Mouse (Mus musculus): ENCODE measurements around the gene Ddo. TPM values are rescaled to one million over a fixed set of nuclear protein-coding genes. Genes with fewer than 3 reads are reported as not detected.

Ddo gene
- total RNA-seq, 2 experiments from 2014 or later: 22.3 to 25.7 TPM

GRCm38 (mm10) chr10:40665270-40665669 lies 35.5 kb downstream of the Ddo start:
- no peak for DNase-seq

DNA sequence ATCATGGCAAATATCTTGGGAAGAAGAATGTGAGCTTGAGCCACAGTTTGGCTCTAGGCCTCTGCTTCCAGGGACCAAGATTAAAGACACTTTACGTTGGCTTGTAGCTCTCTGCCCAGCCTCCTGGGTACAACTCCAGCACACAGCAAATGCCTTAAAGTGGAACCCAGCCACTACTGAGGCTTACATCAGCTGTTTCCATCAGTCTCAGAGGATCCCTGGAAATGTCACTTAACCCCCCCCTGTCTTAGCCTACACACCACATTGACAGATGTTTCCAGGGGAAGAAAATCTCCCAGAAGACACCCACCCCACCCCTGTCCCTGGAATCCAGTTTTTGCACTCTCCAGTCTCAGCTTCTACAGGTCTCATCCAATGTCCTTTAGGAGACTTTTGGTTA lies 37.1 kb downstream of the Ddo start:
- DNase-seq: no peak

- DNase-seq: no peak
Measured at GRCm38 (mm10) chr10:40668640-40669039, 38.8 kb downstream of the Ddo start.

DNA sequence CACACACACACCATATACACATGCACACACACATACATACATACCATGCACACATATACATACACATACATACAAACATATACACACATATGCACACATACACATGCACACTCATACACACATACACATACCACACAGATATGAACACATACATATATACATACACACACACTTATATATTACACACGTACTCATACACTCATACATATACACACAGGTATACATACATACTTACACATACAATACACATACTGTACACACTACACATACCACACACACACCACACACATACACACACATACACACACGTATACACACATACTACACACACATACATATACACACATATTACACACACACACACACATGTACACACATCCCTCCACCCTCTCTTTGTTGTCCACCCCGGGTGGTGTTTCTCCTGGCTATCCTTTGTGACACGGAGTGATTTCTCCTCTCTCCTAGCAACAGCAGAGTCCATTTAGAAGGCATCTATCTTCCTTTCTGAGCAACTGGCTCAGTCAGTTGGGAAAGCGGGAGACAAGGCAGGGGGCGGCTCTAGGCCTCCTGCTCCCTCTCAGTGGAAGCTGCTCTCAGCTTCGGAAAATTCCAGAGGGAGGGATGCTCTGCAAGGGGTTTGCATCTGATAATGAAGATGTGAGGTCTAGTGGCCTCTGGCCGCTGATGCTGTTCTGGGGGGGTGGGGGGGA lies 42.9 kb downstream of the Ddo start:
- no peak for DNase-seq

DNA sequence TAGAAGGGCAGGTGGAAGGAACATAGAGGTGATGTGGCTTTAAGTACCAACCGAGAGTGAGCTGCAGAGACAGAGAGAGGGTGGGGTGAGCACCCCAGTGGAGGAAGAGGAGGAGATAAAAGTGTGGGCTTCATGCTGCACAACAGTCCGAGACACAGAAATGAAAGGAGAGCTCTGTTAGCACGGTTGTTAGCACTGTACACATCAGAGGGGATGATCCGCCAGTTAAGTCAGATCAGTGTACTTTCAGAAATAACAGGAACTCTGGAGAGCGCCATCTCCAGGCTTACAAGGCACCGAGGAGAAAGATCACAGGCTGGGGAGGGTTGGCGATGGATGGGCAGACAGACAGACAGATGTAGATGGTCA lies 43.5 kb downstream of the Ddo start:
- no peak for DNase-seq

- no peak for DNase-seq
Measured at GRCm38 (mm10) chr10:40674151-40674550, 44.3 kb downstream of the Ddo start.

GRCm38 (mm10) chr10:40675921-40676320 lies 46.1 kb downstream of the Ddo start:
- no peak for DNase-seq

DNA sequence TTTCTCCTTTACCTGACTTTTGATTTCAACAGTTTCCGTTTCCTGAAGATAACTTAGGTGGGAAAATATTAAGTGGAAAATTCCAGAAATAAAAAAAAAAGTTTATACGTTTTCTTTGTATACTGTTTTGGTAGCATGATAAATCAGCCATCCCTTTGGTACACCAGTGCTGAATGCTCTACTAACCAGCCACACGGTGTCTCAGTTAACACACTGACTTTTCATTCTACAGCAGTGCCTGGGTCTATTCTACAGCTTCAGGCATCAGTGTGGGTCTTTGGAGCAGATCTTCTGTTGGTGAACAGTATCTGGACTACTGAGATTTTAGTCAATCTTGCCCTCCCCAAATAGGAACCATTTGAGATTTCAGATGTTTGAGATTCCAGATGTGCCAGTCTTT lies 48.7 kb downstream of the Ddo start:
- no peak for DNase-seq

DNA sequence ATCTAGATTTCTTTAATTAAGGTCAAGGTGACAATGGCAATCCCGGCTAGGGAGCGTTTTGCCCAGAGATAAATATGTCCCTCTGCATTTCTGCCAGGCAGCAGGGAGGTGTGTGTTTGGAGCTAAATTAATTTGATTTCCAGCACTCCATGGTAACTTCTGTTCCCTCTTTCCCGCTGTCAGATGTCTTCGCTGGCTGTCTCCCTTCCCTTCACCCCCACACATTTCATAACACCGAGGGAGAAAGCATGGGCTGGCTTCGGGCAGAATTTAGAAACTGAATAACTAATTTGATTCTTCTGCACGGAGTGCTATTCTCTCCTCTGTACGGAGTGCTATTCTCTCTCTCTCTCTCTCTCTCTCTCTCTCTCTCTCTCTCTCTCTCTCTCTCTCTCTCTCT lies 52.7 kb downstream of the Ddo start:
- no peak for DNase-seq

- peak; percentile 77 for DNase-seq
Measured at GRCm38 (mm10) chr10:40683092-40683867, 53.5 kb downstream of the Ddo start, which contains the start of gene Mettl24. Gene Mettl24 (plus strand): TSS chr10:40683282.

DNA sequence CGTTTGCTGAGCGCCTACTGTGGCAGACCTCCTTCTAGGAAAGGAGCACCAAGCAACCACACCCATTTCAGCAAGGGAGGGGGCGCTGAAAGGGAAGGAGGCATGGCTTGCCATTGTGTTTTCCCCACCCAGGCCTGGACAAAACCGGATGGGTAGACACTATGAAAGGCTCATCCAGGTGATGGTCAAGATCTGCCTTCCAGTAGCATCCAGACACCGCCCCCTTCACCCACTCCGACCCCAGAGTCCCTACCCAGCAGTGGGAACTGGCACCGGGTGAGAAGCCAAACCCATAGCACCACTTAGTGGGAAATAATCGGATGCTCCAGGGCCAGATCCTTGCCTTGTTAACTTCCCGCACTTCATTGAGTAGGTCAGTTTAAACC lies 54.0 kb downstream of the Ddo start:
- DNase-seq: no peak

- DNase-seq: no peak
Measured at GRCm38 (mm10) chr10:40684326-40684725, 54.5 kb downstream of the Ddo start.

DNA sequence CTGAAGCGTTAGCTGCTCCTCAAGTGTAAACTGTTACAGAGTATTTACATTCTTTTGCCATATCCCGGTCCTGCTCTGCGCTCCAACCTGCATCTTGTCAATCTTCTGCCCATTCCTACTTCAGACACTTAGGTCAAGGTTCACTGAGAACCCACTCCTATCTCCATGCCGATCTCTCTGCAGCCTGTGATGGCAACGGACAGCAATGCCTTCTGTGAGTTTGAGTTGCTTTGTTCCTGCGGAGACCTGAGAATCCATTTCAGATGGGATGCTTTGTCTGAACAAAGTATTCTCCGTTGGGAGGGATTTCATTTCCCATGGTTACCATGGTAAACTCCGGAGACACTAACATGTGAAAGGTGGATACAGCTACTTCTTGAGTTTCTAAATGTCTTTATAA lies 55.8 kb downstream of the Ddo start:
- DNase-seq: no peak

DNA sequence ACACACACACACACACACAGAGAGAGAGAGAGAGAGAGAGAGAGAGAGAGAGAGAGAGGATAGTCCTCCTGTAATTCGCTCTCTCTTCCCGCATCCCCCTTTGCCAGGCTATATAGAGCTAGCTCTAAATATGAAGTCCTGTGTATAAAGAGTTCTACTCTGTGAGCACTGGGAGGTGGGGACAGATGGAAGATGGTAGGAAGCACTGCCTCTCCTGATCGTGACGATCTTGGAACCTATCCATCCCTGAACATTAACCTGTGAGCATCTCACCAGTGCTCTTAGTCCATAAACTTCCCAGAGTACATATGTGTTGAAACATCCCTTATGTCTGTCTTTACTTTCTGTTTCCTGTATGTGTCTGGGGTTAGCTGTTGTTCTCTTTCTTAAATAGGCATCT lies 57.2 kb downstream of the Ddo start:
- no peak for DNase-seq

DNA sequence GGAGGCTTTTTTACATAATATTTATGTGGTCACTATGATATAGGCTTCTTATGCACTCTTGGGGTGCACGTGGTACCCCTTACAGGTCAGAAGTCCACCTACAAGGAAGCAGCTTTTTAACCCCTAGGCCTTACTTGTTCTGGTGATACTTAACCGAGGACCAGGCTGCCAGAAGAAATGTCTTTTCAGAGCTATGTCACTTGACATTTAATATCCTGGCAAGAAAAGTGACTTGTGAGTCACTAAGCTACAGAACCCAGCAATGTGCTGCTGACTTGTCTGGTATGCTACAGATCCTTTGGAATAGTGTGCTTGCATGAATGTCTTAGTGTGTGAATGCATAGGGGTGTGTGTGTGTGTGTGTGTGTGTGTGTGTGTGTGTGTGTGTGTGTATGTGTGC lies 57.6 kb downstream of the Ddo start:
- no peak for DNase-seq

- DNase-seq: no peak
Measured at GRCm38 (mm10) chr10:40688266-40688665, 58.5 kb downstream of the Ddo start.

DNA sequence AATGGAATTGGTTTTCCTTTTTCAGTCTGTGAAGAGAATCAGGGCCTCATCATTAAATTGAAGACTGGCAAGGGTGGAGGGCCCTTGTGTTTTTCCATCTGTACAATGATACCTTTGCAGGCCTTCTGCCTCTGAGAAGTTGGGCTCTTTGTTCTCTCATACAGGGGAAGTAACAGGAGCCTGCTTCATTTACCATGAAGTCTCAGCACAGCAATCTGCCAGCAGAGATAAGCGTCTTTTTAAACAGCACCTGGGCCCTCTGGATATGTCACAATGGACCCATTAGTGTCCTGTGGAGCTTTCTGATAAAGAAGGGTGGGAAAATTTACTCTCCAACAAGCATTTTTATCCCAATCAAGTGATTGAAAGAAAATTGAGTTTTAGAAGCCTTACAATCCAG lies 59.1 kb downstream of the Ddo start:
- no peak for DNase-seq

DNA sequence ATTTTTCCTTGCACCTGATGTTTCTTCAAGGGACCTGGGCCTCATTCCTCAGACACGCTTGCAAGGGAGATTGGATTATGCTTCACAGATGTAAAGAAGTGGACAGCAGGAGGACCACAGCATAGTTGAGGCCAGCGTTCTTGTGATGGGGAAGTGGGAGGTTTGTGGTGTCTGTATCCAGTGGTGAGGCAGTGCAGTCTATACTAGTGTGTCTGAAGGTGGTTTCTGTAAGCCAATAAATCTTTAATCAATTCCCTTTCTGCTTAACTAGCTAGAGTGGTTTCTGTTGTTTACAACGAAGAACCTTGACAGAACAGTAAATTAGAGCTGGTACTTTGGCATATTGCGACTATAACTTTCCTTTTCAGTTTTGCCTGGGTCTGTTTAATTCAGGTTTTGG lies 68.8 kb downstream of the Ddo start:
- DNase-seq: no peak

- DNase-seq: no peak
Measured at GRCm38 (mm10) chr10:40711127-40711526, 81.3 kb downstream of the Ddo start.

DNA sequence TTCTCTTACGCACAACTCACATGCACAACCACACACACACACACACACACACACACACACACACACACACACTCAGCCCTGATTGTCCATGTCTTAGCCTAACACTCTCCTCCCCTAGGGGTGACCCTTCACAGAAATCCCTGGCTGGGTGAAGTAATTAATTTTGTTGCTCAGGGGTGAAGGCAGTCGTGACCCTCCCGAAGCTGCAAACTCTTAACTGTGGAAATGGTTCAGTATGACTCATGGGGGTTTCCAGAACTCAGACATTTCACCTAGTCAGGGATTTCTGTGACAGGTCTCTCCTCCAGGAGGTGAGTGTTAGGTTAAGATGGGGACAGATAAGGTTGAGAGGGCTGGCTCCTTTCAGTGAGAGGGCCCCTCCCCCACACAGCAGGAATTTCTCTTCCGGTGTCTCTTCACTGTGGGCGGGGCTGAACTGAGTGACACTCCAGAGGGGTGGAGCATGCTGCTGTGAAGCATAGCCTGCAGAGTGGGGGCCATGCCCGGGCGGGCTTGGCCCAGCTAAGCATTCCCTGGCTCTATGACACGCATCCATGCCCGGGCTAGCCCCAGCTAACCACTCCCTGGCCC lies 83.3 kb downstream of the Ddo start:
- no peak for DNase-seq

- DNase-seq: no peak
Measured at GRCm38 (mm10) chr10:40713829-40714228, 84.0 kb downstream of the Ddo start.

DNA sequence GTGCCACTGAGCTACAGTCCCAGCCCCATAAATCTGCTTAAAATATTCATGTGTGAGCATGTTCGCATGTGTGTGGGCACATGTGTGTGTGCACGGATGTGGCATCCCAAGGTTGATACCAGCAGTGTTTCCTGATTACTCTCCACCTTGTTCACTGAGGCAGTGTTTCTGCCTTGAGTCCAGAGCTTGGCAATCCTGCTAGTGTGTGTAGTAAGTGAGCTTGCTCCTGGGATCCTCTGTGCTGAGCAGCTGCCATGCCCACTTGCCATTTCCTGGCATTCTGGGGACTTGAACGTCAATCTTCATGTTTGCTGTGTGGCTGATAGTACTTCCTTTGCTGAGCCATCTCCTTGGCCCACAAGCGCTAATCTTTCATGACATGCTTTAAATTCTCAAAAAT lies 85.3 kb downstream of the Ddo start:
- no peak for DNase-seq

DNA sequence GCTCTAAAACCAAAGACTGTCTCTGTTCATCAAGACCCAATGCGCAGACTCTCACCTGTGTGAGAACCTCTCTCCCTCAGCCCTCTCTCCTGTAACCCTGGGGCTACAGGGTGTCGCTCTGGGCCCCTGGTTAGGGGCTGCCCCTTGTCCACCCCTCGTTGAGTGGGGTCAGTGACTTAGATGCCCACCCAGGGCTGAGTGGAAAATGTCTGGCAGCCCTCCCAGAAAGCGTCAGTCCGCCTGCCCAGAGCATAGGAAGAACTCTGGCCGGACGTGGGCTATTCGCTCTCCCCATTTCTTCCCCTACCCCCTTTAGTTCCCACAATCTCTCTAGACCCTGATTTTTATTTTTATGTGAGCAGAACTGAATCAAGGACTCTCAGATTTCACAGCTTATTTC lies 86.5 kb downstream of the Ddo start:
- DNase-seq: no peak

- DNase-seq: no peak
Measured at GRCm38 (mm10) chr10:40716713-40717112, 86.9 kb downstream of the Ddo start.

Measured in gastrocnemius, postnatal 10 days (tissue).